ENCODE assay signal across 8 mouse cellular contexts in genomic region chr2:156196302-156197128, GRCm38 (mm10). TPM values are rescaled to one million over a fixed set of nuclear protein-coding genes. Genes with fewer than 3 reads are reported as not detected.
A peak's percentile ranks its signal among the peaks of the same experiment; 100 is the strongest.
DNase-seq lines count a peak whose midpoint lies in the region; ATAC-seq and TF ChIP-seq lines count a peak whose summit lies in the region.

Phf20 (plus strand) TSS chr2:156196466.

- peak within 1 kb of the TSS; percentile 63 for H3K4me3 ChIP-seq in cortical plate, adult 2 months (ENCODE audit: insufficient read depth, low read length)

- peak; percentile 95 for ATAC-seq in activated CD4-positive, CD25-positive, alpha-beta regulatory T cell, adult 4 months
- ATAC-seq in megakaryocyte-erythroid progenitor cell, adult 5-6 weeks (replicated peaks; ENCODE audit: low FRiP score, low TSS enrichment, poor library complexity, severe bottlenecking): peak; percentile 96

- H3K27ac ChIP-seq in cortical plate, adult 2 months (ENCODE audit: insufficient read depth, low read length): peak within 1 kb of the TSS; percentile 98

- peaks cover 3% of the 10 kb centered on the region; the same call in 1 of the 2 replicates for H3K4me1 ChIP-seq in cortical plate, adult 2 months (ENCODE audit: control insufficient read depth, insufficient read depth, low read length)

- DNase-seq in gastrocnemius, postnatal 10 days: peak; percentile 99
- DNase-seq in induced T-regulatory cell, adult 2 months (ENCODE audit: low read depth): peak; percentile 98
- peak; percentile 95 to 99 for DNase-seq in left cerebral cortex, postnatal 10 days (ENCODE audit: extremely low spot score in 1 of 2, low spot score in 2 of 2)
- peak; percentile 97 for DNase-seq in right cerebral cortex, postnatal 25 days
- DNase-seq in urinary bladder, postnatal 4 days (ENCODE audit: low spot score in 2 of 2): peak; percentile 97 to 99

- intact Hi-C loops in left cerebral cortex, postnatal 10 days (cut with DNase I): loop anchor here (5.0 kb wide), 3 partner anchors 46 to 81 kb away; no protein-coding TSS in a partner anchor

- TF ChIP-seq POLR2A in cortical plate, adult 2 months (IDR thresholded peaks at IDR 0.05; ENCODE audit: extremely low read depth, insufficient read depth, low read length): peak; percentile 84

- TF ChIP-seq CTCF in cortical plate, adult 2 months (IDR thresholded peaks at IDR 0.05; ENCODE audit: extremely low read depth, insufficient read depth, low read length): no peak

RNA-seq across cellular contexts. Expression of gene Phf20, which starts in this region (rescaled TPM):
- polyA plus RNA-seq in activated CD4-positive, CD25-positive, alpha-beta regulatory T cell, adult 4 months (2017; shearing (Covaris generic)): 10 to 100 TPM; 56.4 to 77.6 TPM
- 29.2 and 30.5 TPM in 2 replicates for polyA plus RNA-seq in cortical plate, adult 2 months (2012; rRNA removed)
- total RNA-seq in gastrocnemius, postnatal 10 days (2021): 10 to 100 TPM; 25.1 to 27.3 TPM
- 10 to 100 TPM; 66.0 to 66.6 TPM for total RNA-seq in left cerebral cortex, postnatal 10 days (2021)
- 29.2 and 31.5 TPM in 2 replicates for total RNA-seq in megakaryocyte-erythroid progenitor cell, adult 5-6 weeks (2014; fragmentation: Nextera tagmentation)
- total RNA-seq in megakaryocyte-erythroid progenitor cell, adult 5-6 weeks (2017): 56.1 and 84.1 TPM in 2 replicates

Comparison
In these comparisons a context has a peak if more than half of its experiments do, and no peak if none do; other contexts are left out.
1. Peak in every context shown above with its lines: DNase-seq, ATAC-seq, H3K4me3 ChIP-seq and H3K27ac ChIP-seq.